Mouse (Mus musculus): ENCODE measurements around the gene Olfr1158. TPM values are rescaled to one million over a fixed set of nuclear protein-coding genes. Genes with fewer than 3 reads are reported as not detected.

Gene Olfr1158
- polyA plus RNA-seq (2015; fragmentation: Nextera tagmentation; extraction: Ambion mirVana), result not detected in 2 replicates

GRCm38 (mm10) chr2:87989813-87990212 is at the start of gene Olfr1158:
Gene Olfr1158, plus strand, starts transcription at chr2:87990113.

DNA sequence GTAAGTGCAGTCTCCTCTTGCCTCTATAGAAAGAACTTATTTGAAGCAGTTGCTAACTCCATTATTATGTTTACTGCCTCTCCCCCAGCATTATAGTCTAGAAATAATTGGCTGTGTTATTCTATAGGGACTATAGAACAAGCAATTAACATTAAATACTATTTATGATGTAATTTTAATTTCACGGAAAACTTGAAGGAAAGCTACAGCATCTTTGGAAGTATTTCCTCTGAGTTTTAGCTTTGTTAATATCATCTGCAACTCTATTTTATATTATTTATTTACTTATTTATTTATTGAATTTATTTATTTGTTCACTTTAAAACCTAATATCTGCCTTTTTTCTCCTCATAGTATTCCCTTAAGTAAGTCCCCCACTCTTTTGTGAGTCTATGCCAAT is 44.9 kb upstream of the Olfr1158 start, which contains the start of gene Olfr1155:
Gene Olfr1155 (minus strand): TSS at position 101 of the 400 bp plus-strand sequence.

DNA sequence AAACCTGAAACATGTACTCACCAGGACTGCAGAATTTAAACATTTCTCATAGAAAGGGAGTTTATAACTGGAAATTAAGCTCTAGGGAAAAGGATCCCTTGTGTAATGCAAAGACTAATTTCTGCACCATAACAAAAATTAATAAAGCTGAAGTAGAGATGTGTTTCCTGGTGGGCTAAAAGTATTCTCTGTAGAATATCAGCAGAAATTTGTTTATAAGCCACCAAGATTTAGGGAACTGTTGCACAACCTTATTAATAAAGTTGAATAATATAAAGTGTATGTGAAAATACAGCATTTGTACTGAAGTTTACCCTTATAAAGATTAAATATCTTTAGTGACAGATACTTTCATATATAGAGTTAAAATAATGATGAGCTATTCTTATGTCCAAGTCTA is 36.9 kb upstream of the Olfr1158 start, which contains the start of gene Olfr1156:
Gene Olfr1156 (minus strand): TSS at position 101 of the 400 bp plus-strand sequence.

DNA sequence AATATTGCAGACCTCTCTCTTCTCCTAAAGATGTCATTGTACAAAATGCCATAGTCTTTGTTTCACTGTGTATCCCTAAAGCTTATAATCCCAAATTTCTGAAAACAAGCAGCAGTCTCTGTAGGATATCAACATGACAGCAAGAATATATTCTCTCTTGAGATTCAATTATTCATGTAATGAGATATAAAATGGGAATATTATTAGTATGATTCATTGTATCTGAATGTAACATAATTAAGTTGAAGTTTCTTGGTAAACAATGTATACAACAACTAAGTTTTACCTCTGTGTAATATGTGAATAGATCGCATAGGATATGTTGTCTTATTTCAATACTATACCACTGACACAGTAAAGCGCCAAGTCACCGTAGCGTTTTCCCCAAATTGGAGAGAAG is 21.7 kb upstream of the Olfr1158 start, which contains the start of gene Olfr1157:
Gene Olfr1157 (minus strand): TSS at position 101 of the 400 bp plus-strand sequence.

DNA sequence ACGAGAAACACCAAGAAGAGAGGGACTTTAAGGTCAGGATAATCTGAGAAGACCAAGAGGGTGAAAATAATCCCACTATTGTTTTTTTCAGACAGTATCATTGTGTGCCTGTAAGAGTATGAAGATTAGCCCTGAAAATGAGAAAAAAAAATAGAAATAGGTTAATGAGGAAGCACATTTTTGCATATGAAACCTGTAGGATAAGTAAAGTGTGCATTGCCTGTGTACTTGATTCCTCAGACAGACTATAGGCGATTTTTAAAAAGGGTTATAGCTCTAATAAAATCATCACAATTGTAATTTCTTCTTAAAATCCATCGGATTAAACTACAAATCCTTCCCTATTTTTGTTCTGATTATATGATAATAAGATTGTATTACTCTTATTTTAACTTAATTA is 15.3 kb upstream of the Olfr1158 start, which contains the start of gene Olfr74:
Gene Olfr74 (minus strand): TSS at position 101 of the 400 bp plus-strand sequence.

GRCm38 (mm10) chr2:88007515-88008318 is 17.8 kb downstream of the Olfr1158 start, which contains the start of gene Olfr1160:
Gene Olfr1160, minus strand, starts transcription at chr2:88008268.

DNA sequence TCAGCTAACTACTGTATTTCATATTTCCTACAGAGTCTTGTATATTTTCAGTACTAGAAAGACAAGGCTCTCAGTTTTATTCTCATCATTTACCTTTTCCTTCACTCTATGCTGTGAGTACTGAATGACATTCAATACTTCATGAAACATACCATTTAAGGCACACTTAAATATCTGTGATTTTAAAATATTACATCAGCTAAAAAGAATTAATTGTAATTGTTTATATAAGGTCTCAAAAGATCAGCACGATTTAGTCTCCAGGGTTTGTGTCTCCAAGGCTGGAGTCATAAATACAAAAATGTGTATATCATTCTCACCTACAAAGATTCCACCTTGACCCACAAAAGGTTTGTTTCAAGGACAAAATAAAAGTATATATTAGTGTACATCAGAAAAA is 32.6 kb downstream of the Olfr1158 start, which contains the start of gene Olfr1161:
Gene Olfr1161 (plus strand): TSS at position 301 of the 400 bp plus-strand sequence.

GRCm38 (mm10) chr2:88037599-88037998 is 47.7 kb downstream of the Olfr1158 start, which contains the start of gene Olfr73:
Gene Olfr73, minus strand, starts transcription at chr2:88037699.

Other genes with a start within 250 kb of the Olfr1158 start
- not detected in 2 replicates for gene Olfr1140, start 246.4 kb upstream of the Olfr1158 start, polyA plus RNA-seq (2015; fragmentation: Nextera tagmentation; extraction: Ambion mirVana)
- not detected in 2 replicates for gene Olfr1141, start 236.1 kb upstream of the Olfr1158 start, polyA plus RNA-seq (2015; fragmentation: Nextera tagmentation; extraction: Ambion mirVana)
- gene Olfr152, start 210.6 kb upstream of the Olfr1158 start, polyA plus RNA-seq (2015; fragmentation: Nextera tagmentation; extraction: Ambion mirVana), result not detected in 2 replicates
- gene Olfr1143, start 189.5 kb upstream of the Olfr1158 start, polyA plus RNA-seq (2015; fragmentation: Nextera tagmentation; extraction: Ambion mirVana), result not detected in 2 replicates
- gene Olfr1145, start 180.3 kb upstream of the Olfr1158 start, polyA plus RNA-seq (2015; fragmentation: Nextera tagmentation; extraction: Ambion mirVana), result not detected in 2 replicates
- not detected in 2 replicates for gene Olfr1148, start 159.6 kb upstream of the Olfr1158 start, polyA plus RNA-seq (2015; fragmentation: Nextera tagmentation; extraction: Ambion mirVana)
- not detected in 2 replicates for gene Olfr1150-ps1, start 146.1 kb upstream of the Olfr1158 start, polyA plus RNA-seq (2015; fragmentation: Nextera tagmentation; extraction: Ambion mirVana)
- not detected in 2 replicates for gene Olfr1151, start 134.3 kb upstream of the Olfr1158 start, polyA plus RNA-seq (2015; fragmentation: Nextera tagmentation; extraction: Ambion mirVana)
- 0.02 TPM in 1 of 2 replicates, not detected in the other for gene Olfr1152, start 123.6 kb upstream of the Olfr1158 start, polyA plus RNA-seq (2015; fragmentation: Nextera tagmentation; extraction: Ambion mirVana)
- not detected in 2 replicates for gene Olfr1153, start 95.2 kb upstream of the Olfr1158 start, polyA plus RNA-seq (2015; fragmentation: Nextera tagmentation; extraction: Ambion mirVana)
- not detected in 2 replicates for gene Olfr1154, start 84.9 kb upstream of the Olfr1158 start, polyA plus RNA-seq (2015; fragmentation: Nextera tagmentation; extraction: Ambion mirVana)
- not detected in 2 replicates for gene Olfr1155, start 45.0 kb upstream of the Olfr1158 start, polyA plus RNA-seq (2015; fragmentation: Nextera tagmentation; extraction: Ambion mirVana)
- gene Olfr1156, start 37.0 kb upstream of the Olfr1158 start, polyA plus RNA-seq (2015; fragmentation: Nextera tagmentation; extraction: Ambion mirVana), result not detected in 2 replicates
- gene Olfr1157, start 21.8 kb upstream of the Olfr1158 start, polyA plus RNA-seq (2015; fragmentation: Nextera tagmentation; extraction: Ambion mirVana), result not detected in 2 replicates
- gene Olfr74, start 15.4 kb upstream of the Olfr1158 start, polyA plus RNA-seq (2015; fragmentation: Nextera tagmentation; extraction: Ambion mirVana), result not detected in 2 replicates
- gene Olfr1160, start 18.2 kb downstream of the Olfr1158 start, polyA plus RNA-seq (2015; fragmentation: Nextera tagmentation; extraction: Ambion mirVana), result not detected in 2 replicates
- gene Olfr1161, start 32.7 kb downstream of the Olfr1158 start, polyA plus RNA-seq (2015; fragmentation: Nextera tagmentation; extraction: Ambion mirVana), result not detected in 2 replicates
- not detected in 2 replicates for gene Olfr73, start 47.6 kb downstream of the Olfr1158 start, polyA plus RNA-seq (2015; fragmentation: Nextera tagmentation; extraction: Ambion mirVana)
- gene Olfr1162, start 61.0 kb downstream of the Olfr1158 start, polyA plus RNA-seq (2015; fragmentation: Nextera tagmentation; extraction: Ambion mirVana), result not detected in 2 replicates
- gene Olfr1163, start 81.7 kb downstream of the Olfr1158 start, polyA plus RNA-seq (2015; fragmentation: Nextera tagmentation; extraction: Ambion mirVana), result not detected in 2 replicates
- not detected in 2 replicates for gene Olfr1164, start 103.9 kb downstream of the Olfr1158 start, polyA plus RNA-seq (2015; fragmentation: Nextera tagmentation; extraction: Ambion mirVana)
- gene Olfr1166, start 138.2 kb downstream of the Olfr1158 start, polyA plus RNA-seq (2015; fragmentation: Nextera tagmentation; extraction: Ambion mirVana), result not detected in 2 replicates
- not detected in 2 replicates for gene Olfr1167, start 165.1 kb downstream of the Olfr1158 start, polyA plus RNA-seq (2015; fragmentation: Nextera tagmentation; extraction: Ambion mirVana)
- gene Olfr1168, start 191.8 kb downstream of the Olfr1158 start, polyA plus RNA-seq (2015; fragmentation: Nextera tagmentation; extraction: Ambion mirVana), result not detected in 2 replicates
- not detected in 2 replicates for gene Olfr1170, start 238.2 kb downstream of the Olfr1158 start, polyA plus RNA-seq (2015; fragmentation: Nextera tagmentation; extraction: Ambion mirVana)

All from spleen, postnatal 0 days (tissue).